Mouse (Mus musculus) C3H10T1/2 (cell line): Measurements from ENCODE around the gene Cldn34b1. TPM values are rescaled to one million over a fixed set of nuclear protein-coding genes. Genes with fewer than 3 reads are reported as not detected.

Experiments
- polyA plus RNA-seq, 2 experiments: library from polyadenylated mRNA; unstranded; fragments of >200 nt; fragmentation: generic; extraction: Trizol; gene quantifications; one replicate each; pipeline ENCODE4 v1.2.1; 2012; ENCODE audit warnings: missing spikeins in 2 of 2

Gene Cldn34b1
- polyA plus RNA-seq: not detected

GRCm38 (mm10) chrX:154890167-154890566, at the start of gene Cldn34b1:
Gene Cldn34b1 (minus strand): TSS chrX:154890267.

GRCm38 (mm10) chrX:154935887-154936286, 45.8 kb upstream of the Cldn34b1 start, which contains the start of gene Magea6:
Gene Magea6 (minus strand): TSS chrX:154935987.

Other genes starting within 250 kb of the Cldn34b1 start
- gene Magea6, start 45.7 kb upstream of the Cldn34b1 start, polyA plus RNA-seq: not detected
- gene Magea3, start 59.2 kb upstream of the Cldn34b1 start, polyA plus RNA-seq: not detected
- under 1 TPM in 1 of 2 experiments, not detected in 1; 0.12 TPM for gene Magea8, start 105.6 kb upstream of the Cldn34b1 start, polyA plus RNA-seq
- gene Magea5, start 172.9 kb upstream of the Cldn34b1 start, polyA plus RNA-seq: not detected
- not detected for gene Magea1, start 199.5 kb upstream of the Cldn34b1 start, polyA plus RNA-seq
- gene Magea2, start 203.4 kb upstream of the Cldn34b1 start, polyA plus RNA-seq: not detected
- not detected for gene Cldn34b2, start 238.1 kb upstream of the Cldn34b1 start, polyA plus RNA-seq